Mouse (Mus musculus) liver, postnatal 0 days (tissue): ENCODE measurements at regions not wholly inside any gene's neighbourhood (a gene's known extent, or its start where the extent isn't known, plus 50 kb on each side); places are given as distances from the start of the nearest gene placed in this dataset.
A peak's percentile ranks its signal among the peaks of the same experiment; 100 is the strongest.
"Not testable (repeated sequence)": the region's sequence is repeated elsewhere in the genome, so short reads cannot be mapped to it uniquely, and the experiment has no call there.

Source experiments
- ATAC-seq: fragments of 200-750 bp; cut with Nextera tagmentation; 2 replicates; pipeline ENCODE4 v1.8.0; 2017; ENCODE audit warnings: mild to moderate bottlenecking, moderate library complexity
- DNase-seq: peaks from one replicate; pipeline ENCODE4 v3.0.0-alpha.2; 2016
- H3K27ac ChIP-seq: fragments of 300-500 bp; sonication (generic); 2 replicates; pipeline ENCODE4 v1.5.1; 2014; ENCODE audit warnings: antibody characterized with exemption, moderate library complexity, mild to moderate bottlenecking, low read depth
- H3K27me3 ChIP-seq: fragments of 300-500 bp; sonication (generic); 2 replicates; pipeline ENCODE4 v1.6.1; 2014; ENCODE audit warnings: low read length, control low read depth, mixed read lengths; ENCODE audit not compliant: insufficient read depth
- H3K36me3 ChIP-seq: fragments of 300-500 bp; sonication (generic); replicated peaks from 2 replicates; pipeline ENCODE4 v1.6.1; 2014; ENCODE audit warnings: mild to moderate bottlenecking, control low read depth, low read length, moderate library complexity, mixed read lengths; ENCODE audit not compliant: insufficient read depth
- H3K4me1 ChIP-seq: fragments of 300-500 bp; sonication (generic); 2 replicates; pipeline ENCODE4 v1.6.1; 2014; ENCODE audit warnings: antibody characterized with exemption, mild to moderate bottlenecking, control low read depth; ENCODE audit not compliant: insufficient read depth
- H3K4me2 ChIP-seq: fragments of 300-500 bp; sonication (generic); 2 replicates; pipeline ENCODE4 v1.6.1; 2014; ENCODE audit warnings: low read depth, mild to moderate bottlenecking, low read length, moderate library complexity, mixed read lengths
- H3K4me3 ChIP-seq: fragments of 300-500 bp; sonication (generic); 2 replicates; pipeline ENCODE4 v1.5.1; 2014; ENCODE audit warnings: low read depth, low read length
- H3K9ac ChIP-seq: fragments of 300-500 bp; sonication (generic); replicated peaks from 2 replicates; pipeline ENCODE4 v1.6.1; 2014; ENCODE audit warnings: mild to moderate bottlenecking, moderate library complexity
- H3K9me3 ChIP-seq: fragments of 300-500 bp; sonication (generic); 2 replicates; pipeline ENCODE4 v1.6.1; 2016; ENCODE audit warnings: mild to moderate bottlenecking, control low read depth, low read length, mixed read lengths
- WGBS: fragments of 180-500 bp; shearing (Covaris S2); extraction: QIAGEN DNeasy Blood & Tissue Kit; methylation state at CpG from one replicate; pipeline ENCODE4 v1.1.7; 2014; ENCODE audit not compliant: insufficient replicate concordance; 5-methylcytosine and 5-hydroxymethylcytosine counted together

- DNase-seq, H3K27me3 ChIP-seq: not testable (repeated sequence)
These were observed 256.5 kb upstream of the Olfr161 start for GRCm38 (mm10) chr16:3334355-3334754.

GRCm38 (mm10) chr16:3343372-3343771 lies 247.5 kb upstream of the Olfr161 start:
- H3K9me3 ChIP-seq, H3K4me2 ChIP-seq, ATAC-seq, H3K9ac ChIP-seq, H3K27ac ChIP-seq, H3K27me3 ChIP-seq, H3K4me1 ChIP-seq, DNase-seq, H3K4me3 ChIP-seq, H3K36me3 ChIP-seq: not testable (repeated sequence)
- WGBS: 33% methylated on average over 3 of the region's 4 CpGs

More at GRCm38 (mm10) chr16:3334355-3334754, 256.5 kb upstream of the Olfr161 start:
- H3K36me3 ChIP-seq, H3K9ac ChIP-seq, H3K4me3 ChIP-seq, H3K9me3 ChIP-seq, ATAC-seq, H3K4me1 ChIP-seq, H3K4me2 ChIP-seq, H3K27ac ChIP-seq: not testable (repeated sequence)
- WGBS: 71% methylated on average over 2 of the region's 5 CpGs

- H3K4me3 ChIP-seq, H3K27ac ChIP-seq, H3K9me3 ChIP-seq, H3K4me1 ChIP-seq, H3K27me3 ChIP-seq, H3K36me3 ChIP-seq, DNase-seq, H3K9ac ChIP-seq, H3K4me2 ChIP-seq: not testable (repeated sequence)
- no CpG with 5 or more reads among the region's 1 CpGs for WGBS
- ATAC-seq: peak; percentile 17; the same call in 1 of the 2 replicates
These were observed 246.0 kb upstream of the Olfr161 start for GRCm38 (mm10) chr16:3344725-3345380.

- WGBS: no CpG with 5 or more reads among the region's 4 CpGs
- H3K27me3 ChIP-seq, H3K4me1 ChIP-seq, H3K9ac ChIP-seq, H3K36me3 ChIP-seq, H3K4me2 ChIP-seq, H3K9me3 ChIP-seq, H3K27ac ChIP-seq, ATAC-seq, DNase-seq, H3K4me3 ChIP-seq: not testable (repeated sequence)
These were observed 241.5 kb upstream of the Olfr161 start for GRCm38 (mm10) chr16:3349382-3349781.

GRCm38 (mm10) chr16:3349850-3350547 lies 240.8 kb upstream of the Olfr161 start:
- not testable (repeated sequence) for DNase-seq

DNA sequence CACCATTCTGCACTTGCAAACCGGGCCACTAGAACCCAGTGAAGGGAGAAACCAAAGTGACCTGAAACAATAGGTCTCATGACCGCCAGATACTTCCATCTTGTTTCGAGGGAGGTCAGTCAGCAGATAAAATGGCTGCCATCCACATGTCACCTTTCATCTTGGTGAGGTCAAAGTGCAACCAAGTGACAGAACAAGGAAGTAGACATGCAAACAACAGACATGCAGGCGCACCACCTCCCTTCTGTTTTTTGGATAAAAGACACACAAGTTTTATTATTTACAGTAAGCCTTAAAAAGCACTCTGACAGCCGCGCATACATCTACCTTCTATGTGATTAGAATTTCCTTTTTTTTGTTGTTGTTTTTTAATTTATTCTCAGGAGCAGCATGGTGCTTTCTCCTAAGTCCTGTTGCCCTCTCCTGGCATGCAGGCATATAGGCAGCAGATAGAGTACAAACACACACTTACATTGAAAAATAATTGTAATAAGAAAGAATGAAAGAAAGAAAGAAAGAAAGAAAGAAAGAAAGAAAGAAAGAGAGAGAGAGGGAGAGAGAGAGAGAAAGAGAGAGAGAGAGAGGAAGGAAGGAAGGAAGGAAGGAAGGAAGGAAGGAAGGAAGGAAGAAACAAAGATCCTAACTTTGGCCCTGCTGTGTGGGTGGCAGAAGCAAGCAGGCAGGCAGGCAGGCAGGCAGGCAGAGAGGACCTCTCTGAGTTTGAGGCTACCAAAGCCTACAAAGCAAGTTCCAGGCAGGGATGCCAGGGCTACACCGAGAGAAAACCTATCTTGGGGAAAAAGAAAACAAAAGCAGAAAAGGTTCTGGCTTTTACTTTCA lies 240.0 kb upstream of the Olfr161 start:
- H3K36me3 ChIP-seq, H3K27ac ChIP-seq, H3K27me3 ChIP-seq, H3K9me3 ChIP-seq, H3K4me3 ChIP-seq, H3K4me1 ChIP-seq, H3K9ac ChIP-seq, H3K4me2 ChIP-seq: not testable (repeated sequence)
- WGBS: 74% methylated on average over 5 of the region's 7 CpGs
- ATAC-seq: peak; percentile 90
- DNase-seq: peak; percentile 44

More at GRCm38 (mm10) chr16:3349850-3350547, 240.8 kb upstream of the Olfr161 start:
- H3K27ac ChIP-seq, H3K4me1 ChIP-seq, H3K36me3 ChIP-seq, H3K9me3 ChIP-seq, H3K9ac ChIP-seq, H3K4me3 ChIP-seq, H3K4me2 ChIP-seq, H3K27me3 ChIP-seq: not testable (repeated sequence)
- ATAC-seq: 0 out of 2 replicates have a peak, but pooled peaks have one; percentile 19
- WGBS: 33% methylated on average over 2 of the region's 4 CpGs

DNA sequence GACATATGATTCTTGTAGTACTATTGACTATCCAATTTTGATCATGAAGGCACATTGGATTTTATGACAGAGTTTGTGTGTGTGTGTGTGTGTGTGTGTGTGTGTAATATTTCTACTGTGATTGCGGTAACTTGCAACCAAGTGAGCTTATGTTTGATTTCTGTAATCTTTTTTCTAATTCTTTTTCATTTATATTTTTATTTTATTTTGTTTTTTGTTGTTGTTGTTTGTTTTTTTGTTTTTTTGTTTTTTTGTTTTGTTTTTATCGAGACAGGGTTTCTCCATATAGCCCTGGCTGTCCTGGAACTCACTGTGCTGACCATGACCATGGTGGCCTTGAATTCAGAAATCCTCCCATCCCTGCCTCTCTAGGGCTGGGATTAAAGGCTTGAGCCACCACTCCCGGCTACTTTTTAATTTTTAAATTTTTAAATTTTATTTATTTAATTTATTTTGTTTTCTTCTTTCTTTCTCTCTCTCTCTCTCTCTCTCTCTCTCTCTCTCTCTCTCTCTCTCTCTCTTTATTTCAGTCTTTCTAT lies 239.3 kb upstream of the Olfr161 start:
- H3K4me1 ChIP-seq, H3K9me3 ChIP-seq, H3K9ac ChIP-seq, H3K27me3 ChIP-seq, ATAC-seq, H3K27ac ChIP-seq, H3K4me2 ChIP-seq, H3K4me3 ChIP-seq, H3K36me3 ChIP-seq, DNase-seq: not testable (repeated sequence)
- 68% methylated on average over 3 of the region's 3 CpGs for WGBS
